Mouse (Mus musculus) induced T-regulatory cell, adult 2 months (primary cell): ENCODE results near the gene Rnf217.

Source experiments
- DNase-seq: peaks from one replicate; pipeline ENCODE4 v3.0.0-alpha.2; 2012; ENCODE audit warnings: low read depth

Rnf217 gene

GRCm38 (mm10) chr10:31495826-31496225 is 113.2 kb downstream of the Rnf217 start:
- no peak for DNase-seq

- no peak for DNase-seq
Measured at GRCm38 (mm10) chr10:31494296-31494695, 114.7 kb downstream of the Rnf217 start.

- DNase-seq = no peak
Measured at GRCm38 (mm10) chr10:31467043-31467898, 141.7 kb downstream of the Rnf217 start.

GRCm38 (mm10) chr10:31465840-31466541 is 143.0 kb downstream of the Rnf217 start:
- DNase-seq = no peak

- DNase-seq = no peak
Measured at GRCm38 (mm10) chr10:31465424-31465823, 143.6 kb downstream of the Rnf217 start.

GRCm38 (mm10) chr10:31463044-31463443 is 145.9 kb downstream of the Rnf217 start:
- DNase-seq = no peak

GRCm38 (mm10) chr10:31456806-31457205 is 152.2 kb downstream of the Rnf217 start:
- DNase-seq = no peak

- no peak for DNase-seq
Measured at GRCm38 (mm10) chr10:31447083-31447482, 161.9 kb downstream of the Rnf217 start.

DNA sequence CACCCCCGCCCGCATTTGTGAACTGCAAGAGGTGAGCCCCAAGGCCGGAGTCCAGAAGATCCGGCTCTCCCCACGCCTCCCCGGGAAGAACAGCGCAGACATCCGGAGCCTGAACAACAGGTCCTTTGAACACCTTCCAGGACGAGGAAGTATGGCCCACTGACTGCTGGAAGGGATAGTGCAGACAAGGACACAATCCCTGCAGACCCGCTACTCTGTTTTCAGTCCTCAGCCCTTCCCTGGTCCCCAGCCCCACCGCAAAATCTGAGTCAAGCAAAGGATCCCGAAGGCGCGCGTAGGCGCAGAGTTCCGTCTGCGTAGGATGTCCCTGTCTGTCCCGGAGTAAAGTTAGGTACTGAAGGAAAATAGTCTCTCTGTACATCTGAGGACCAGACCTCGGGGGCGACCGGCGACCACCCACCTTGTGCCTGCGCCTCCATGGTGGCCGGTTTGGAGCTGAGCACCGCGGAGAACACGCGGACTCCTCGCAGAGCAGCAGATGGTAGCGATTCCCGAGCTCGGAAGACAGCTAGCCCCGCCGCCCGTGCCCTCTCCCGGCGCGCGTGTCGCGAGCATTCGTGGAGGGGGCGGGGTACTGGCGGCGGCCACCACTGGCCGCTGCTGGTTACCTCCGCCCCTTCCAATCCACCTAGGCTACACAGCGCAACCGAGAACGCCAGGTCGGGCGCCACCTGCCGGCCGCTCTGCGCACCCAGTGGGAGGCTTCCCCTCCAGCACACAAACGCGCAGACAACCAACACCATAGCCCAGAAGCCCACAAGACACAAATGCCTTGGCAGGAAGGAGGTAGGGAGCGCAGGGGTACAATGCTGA is 163.5 kb downstream of the Rnf217 start, which contains the start of gene Tpd52l1:
Gene Tpd52l1, minus strand, starts transcription at position 668 of the 834 bp plus-strand sequence.
- peak; percentile 38 for DNase-seq

- DNase-seq = no peak
Measured at GRCm38 (mm10) chr10:31444206-31444605, 164.8 kb downstream of the Rnf217 start.
